Mouse (Mus musculus): Measurements from ENCODE around the gene Alas2.

Gene Alas2

DNA sequence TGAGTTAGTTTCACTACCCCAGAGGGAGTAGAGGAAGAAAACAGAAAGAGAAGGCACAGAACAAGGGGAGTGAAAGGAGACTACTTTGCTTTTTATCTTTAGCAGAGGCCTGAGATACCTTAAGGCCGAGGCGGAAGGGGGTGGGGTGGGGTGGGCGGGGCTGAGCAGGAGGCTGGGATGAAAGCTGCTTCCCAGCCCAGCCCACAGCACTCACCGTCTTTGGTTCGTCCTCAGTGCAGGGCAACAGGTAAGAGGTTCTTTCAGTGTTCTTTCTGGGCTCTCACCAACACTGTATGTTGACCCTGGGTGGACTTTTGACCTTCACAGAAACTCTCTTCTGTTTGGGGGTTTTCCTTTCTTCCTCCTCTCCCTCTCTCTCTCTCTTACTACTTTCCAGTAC is at the start of gene Alas2:
Alas2 (plus strand) TSS at position 137 of the 400 bp plus-strand sequence.
- no peak for DNase-seq (ENCODE audit: low read depth, low spot score)

DNA sequence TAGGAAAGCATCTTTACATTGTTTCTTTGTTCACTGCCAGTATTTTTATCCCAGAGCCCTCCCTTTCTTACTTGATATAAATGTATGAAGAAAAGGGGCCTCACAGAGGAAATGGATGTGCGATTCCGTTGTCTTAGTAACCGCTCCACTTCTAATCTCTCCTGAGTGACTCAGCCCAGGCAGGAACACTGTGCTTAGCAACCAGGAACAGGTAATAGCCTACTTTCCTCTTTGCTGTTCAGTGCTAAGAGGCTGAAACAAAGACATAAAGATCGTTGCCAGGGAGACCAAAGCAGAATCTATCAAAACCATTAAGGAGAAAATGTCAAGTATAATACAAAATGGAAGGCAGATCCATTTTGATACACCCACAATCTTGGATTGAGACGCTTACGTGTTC is 38.5 kb upstream of the Alas2 start:
- DNase-seq (ENCODE audit: low read depth, low spot score), result no peak

DNA sequence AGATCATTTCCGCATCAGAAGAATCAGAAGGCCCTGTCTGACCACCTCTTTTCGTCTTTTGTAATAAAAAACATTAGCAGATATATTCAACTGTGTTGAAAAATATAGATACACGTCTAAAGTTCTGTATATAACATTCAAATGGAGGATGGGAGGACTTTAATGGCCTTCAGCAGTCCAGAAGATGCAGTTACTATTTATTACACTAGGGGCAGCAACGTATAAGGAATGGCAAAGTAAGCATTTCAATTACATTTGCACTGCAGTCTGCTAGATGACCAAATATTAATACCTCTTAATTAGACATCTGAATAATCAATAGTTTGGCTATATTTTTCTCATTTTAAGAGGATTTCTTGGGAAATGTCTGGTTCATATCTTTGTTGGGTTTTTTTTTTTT is 36.5 kb upstream of the Alas2 start:
- no peak for DNase-seq (ENCODE audit: low read depth, low spot score)

DNA sequence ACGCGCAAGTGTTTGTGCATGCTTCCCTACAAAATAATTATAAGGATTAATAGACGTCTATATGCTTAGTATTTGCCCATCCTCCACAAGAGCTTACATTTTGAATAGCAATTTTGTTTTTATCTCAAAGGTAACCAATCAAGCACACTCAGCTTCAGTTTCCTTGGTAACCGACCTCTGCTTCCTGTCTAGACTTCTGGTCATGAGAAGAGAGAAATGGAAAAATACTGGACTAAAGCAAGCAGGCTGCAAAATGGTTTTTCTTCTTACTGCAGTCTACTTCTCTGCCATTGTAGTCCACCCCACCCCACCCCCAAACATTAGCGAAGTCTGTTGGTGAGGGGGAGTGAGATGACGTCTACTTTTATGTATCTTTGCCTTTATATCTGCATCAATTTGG is 35.9 kb upstream of the Alas2 start:
- DNase-seq (ENCODE audit: low read depth, low spot score), result no peak

DNA sequence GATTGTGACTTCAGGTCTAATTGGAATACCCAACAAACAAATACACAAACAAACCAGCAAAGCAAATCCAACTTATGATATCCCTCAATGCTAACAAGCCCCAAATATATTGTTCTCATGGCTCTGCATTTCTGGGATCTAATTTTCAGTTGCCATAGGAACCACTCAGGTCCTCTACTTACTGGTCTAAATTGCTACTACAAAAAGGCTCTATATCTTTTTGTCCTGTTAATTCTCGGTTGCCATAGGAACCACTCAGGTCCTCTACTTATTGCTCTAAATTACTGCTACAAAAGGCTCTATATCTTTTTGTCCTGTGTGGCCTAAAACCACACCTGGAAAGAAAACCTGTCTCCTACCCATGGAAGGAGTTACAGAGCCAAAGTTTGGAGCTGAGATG is 33.0 kb upstream of the Alas2 start:
- no peak for DNase-seq (ENCODE audit: low read depth, low spot score)

DNA sequence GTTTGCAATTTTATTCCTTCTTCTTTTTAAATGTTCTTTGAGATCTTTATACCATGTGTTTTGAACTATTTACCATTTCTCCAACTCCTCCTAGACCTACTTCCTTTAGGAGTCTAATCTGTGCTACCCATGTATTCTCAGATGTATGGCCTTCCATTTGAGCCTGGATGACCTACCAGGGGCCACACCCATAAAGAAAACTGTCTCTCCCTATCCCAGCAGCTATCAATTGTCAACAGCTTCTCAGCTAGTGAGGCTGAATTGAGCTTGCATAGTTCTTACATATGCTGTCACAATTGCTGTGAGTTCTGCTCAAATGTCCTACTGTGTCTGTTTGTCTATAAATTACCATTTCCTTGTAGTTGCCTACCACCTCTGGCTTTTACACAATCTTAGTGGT is 31.2 kb upstream of the Alas2 start:
- DNase-seq (ENCODE audit: low read depth, low spot score), result no peak

DNA sequence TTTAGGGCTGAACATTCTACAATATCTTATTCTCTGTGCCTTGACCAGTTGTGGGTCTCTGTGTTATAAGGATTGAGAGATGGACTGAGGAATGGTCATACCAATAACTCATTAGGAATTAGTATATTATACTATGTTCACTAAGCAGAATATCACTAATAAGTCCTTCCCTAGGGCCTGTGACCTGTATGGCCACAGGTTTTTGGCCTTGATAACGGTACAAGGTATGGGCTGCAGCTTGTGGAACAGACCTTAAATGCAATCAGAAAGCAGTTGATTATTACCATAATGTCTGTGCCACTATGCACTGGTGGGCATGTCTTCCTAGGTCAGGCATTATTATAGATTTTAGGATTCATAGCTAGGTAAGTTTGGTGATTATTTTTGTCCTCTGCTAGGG is 30.7 kb upstream of the Alas2 start:
- no peak for DNase-seq (ENCODE audit: low read depth, low spot score)

DNA sequence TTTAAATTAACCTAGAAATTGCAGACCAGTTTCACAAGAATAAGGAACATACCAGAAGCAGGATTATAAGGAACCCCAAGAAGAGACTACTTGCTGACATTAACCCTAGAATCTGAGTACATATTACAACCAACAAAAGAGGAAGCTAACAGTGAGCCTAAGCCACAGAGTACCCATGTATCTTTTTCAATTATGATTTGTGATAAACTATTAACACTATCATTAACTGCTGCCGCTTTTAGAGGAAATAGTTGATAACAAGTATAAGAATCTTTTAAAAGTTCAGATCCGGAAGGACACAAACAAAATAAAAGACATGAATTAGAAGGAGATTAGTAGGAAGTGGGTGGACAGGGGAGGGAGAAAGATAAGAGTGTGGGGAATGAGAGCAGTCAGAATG is 7.1 kb upstream of the Alas2 start:
- no peak for DNase-seq (ENCODE audit: low read depth, low spot score)

DNA sequence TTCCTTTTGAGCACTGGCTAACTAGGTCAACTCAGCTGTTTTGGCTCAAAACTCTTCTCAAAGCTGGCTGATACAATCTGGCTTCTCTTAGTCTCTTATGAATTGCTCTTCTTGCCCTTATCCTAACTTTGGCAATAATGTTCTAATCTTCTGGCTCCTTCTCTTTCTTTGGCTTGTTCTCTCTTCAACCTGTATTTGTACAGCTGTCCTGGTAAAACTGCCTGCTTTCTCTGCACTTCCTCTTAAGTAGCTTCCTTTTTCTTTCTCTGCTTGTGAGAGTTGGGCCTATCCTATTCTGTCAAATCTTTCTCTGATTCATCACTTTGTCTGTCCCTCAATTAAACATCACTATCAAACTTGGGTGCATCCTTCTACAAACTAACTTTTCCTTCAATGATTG is 5.5 kb upstream of the Alas2 start:
- no peak for DNase-seq (ENCODE audit: low read depth, low spot score)

DNA sequence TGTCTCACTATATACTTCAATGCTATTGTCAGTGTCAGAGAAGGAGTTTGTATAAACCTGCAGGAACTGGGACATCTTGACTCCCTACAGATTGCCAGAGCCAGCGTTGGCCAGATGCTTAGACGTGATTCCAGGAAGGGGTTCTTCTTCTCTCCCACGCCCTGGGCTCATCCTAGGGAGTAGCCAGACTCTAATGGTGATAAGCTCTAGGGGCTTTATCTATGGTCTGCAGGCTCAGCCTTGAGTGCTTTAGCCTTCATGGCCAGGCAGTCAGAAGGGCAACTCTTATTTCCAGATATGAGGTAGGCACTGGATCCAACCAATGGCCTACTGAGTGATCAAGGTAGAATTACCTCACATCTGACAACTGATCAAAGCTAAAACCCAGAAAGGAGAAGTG is 2.5 kb downstream of the Alas2 start:
- no peak for DNase-seq (ENCODE audit: low read depth, low spot score)

DNA sequence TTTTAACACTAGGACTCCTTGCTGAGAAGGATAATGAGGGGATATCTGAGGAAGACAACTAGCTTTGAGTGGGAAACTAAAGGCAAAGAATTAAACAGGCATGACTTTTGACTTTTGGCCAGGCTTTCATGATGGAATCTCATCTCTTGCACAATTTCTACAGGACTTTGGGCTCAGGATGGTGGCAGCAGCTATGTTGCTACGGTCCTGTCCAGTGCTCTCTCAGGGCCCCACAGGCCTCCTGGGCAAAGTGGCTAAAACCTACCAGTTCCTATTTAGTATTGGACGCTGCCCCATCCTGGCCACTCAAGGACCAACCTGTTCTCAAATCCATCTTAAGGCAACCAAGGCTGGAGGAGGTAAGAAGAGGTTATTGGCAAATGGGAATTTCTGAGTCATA is 4.8 kb downstream of the Alas2 start:
- no peak for DNase-seq (ENCODE audit: low read depth, low spot score)

DNA sequence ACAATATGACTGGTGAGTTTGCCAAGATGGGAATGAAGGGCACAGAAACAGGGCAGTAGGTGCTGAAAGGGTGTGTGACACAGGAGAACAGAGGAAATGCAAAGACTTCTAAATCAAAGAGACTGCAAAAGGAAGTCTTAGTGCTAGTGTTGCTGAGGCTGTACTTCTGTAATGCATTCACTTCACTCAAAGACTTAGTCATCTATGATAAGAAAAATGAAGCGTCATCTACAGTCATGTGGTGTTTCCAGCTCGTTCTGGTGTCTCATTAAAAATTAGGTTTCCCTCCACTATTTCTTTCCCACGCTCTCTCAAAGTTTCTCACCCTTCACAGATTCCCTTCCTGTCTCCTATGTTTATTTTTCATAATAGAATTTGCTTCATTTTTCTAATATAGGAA is 6.9 kb downstream of the Alas2 start:
- DNase-seq (ENCODE audit: low read depth, low spot score), result no peak

DNA sequence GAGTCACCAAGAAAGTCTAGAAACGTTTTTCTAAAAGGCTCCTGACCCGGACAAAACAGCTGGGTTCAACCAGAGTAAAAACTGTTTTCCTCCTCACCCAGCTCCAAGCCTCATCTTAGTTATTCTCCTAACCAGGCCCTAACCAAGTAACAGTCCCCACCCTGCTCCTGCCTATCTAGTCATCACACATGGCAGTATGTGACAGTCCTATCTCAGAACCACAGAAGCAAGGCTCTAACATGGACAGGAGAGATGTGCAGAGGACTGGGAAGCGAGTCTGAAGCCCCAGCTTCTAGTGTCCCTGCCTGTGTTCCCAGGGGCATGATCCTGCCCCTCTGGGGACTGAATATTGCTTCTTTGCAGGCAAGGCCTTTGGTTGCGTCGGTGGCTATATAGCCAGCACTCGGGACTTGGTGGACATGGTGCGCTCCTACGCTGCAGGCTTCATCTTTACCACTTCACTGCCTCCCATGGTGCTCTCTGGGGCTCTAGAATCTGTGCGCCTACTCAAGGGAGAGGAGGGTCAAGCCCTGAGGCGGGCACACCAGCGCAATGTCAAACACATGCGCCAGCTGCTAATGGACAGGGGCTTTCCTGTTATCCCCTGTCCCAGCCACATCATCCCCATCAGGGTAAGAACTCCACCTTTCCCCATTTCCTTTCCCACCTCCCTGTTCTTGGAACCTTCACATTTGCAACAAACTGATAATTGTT is 17.6 kb downstream of the Alas2 start:
- DNase-seq (ENCODE audit: low read depth, low spot score), result no peak

DNA sequence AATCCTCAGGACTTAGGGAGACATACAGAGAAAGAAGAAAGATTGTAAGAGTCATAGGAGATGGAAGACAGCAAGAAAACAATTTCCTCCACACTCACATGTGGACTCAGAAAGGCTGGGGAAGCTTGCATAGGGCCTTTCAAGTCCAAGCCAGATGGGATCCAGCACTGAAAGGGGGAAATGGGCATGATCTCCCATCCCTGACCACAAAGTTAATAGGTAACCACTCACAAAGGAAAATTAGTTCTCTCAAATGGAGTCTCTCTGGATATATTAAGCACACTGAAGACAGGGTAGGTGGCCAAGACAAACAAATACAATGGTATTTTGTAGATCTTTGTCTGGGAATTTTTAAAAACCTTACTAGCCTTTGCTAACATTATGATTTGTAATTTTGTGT is 34.7 kb downstream of the Alas2 start:
- no peak for DNase-seq (ENCODE audit: low read depth, low spot score)

DNA sequence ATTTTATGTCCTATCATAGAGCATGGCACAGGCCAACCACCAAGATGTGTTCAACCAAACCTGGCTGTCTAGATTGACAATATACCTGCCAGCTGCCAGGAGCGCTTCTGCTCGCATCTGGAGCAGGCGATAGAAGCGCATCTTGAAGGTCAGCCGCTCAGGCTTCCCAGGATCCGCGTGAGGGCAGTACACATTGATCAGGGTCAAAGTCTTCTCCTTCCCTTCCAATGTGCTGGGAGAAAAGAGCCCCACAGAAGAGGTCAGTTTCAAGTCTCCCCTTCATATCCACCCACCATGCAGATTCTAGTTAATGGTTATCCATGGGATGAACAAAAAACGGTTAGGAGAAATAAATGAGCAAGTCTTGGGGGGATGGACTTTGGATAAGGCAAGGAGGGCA is 37.9 kb downstream of the Alas2 start:
- DNase-seq (ENCODE audit: low read depth, low spot score), result no peak

DNA sequence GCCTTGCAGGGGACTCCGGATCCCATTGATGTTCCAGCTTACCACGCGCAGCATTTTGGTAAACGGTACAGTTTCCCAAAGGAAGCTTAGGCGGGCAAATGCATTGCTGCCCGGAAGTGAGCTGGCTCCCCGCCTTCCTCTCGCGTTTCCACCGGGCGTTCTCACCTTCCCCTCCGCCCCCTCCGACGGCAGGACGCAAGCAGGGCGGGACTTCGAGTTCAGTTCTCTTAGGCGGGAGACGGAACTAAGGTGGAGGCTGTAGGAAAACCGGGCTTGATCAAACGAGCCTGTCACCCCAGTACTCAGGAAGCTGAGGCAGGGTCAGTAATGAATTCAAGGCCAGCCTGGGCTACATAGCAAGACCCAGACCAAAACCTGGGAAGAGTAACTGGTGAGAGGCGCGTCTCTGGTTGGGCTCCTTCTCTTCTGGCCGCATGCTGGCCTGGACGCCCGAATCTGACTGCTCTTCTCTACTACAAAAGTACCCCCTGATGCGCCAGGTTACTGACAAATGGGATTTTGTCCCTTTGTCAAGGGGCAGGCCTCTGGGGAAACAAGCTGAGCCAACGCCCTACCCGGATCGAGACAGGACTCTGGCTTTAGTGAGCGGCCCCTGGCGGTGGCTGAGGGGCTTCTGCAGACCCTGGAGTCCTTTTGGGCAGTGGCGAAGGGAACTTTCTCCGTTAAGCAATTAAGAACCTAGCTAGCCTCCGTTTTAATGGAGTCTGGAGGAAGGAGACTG is 41.0 kb downstream of the Alas2 start, which contains the start of gene Pfkfb1:
Pfkfb1 (plus strand) TSS at position 207 of the 742 bp plus-strand sequence.
- DNase-seq (ENCODE audit: low read depth, low spot score), result peak; percentile 57

DNA sequence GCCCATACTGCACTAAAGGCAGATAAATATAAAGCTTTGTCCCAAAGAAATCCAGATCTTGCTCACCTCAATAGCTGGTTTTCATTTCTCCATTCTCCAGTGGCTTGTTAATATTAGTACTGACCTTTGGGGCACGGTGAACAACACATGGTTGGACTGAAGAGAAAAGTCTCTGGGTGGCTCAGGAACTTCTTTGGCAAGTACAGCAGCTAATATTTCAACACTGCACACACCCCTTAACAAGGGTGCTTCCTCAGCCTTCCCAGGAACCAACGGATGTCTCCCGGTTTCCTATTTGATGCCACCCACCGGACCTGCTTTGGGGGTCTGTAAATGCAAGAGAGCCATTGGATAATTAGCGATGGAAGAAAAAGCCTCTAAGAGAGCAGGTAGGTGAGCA is 42.5 kb downstream of the Alas2 start, which contains the start of gene Apex2:
Apex2 (minus strand) TSS at position 173 of the 400 bp plus-strand sequence.
- no peak for DNase-seq (ENCODE audit: low read depth, low spot score)

DNA sequence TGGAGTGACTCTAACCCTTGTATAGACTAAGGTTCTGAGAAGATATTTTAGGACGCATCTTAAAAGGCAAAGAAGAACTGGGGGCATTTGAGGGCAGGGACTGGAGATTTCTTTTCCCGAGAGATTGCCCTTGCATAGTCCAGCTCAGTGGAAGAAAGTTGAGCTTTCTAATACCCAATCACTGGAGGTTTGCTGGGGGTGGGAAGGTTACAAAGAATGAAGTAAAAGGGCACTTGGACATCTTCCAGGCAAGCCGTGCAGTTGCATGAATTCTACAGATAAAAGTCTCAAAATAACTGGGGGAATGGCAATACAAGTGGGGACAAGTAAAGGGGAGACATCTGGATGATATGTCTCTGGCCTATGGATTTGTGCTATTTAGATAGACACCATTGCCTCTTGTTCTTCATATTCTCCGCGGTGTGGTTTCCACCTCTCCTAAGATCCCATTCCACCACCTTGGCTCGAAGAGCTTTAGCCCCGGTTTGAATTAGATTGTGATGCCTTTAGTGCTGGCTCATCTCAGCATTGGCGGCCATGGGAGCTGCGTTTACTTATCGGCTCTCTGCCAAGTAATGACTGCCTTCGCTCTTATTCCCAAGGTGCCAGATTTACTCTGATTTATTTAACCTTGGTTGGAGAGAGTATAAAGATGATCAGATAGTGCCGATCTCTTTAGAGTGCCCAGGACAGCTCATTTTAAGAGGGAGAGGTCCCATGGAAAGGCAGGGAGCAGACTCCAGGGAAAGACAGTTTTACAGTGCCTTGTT is 46.3 kb downstream of the Alas2 start:
- DNase-seq (ENCODE audit: low read depth, low spot score), result no peak

DNA sequence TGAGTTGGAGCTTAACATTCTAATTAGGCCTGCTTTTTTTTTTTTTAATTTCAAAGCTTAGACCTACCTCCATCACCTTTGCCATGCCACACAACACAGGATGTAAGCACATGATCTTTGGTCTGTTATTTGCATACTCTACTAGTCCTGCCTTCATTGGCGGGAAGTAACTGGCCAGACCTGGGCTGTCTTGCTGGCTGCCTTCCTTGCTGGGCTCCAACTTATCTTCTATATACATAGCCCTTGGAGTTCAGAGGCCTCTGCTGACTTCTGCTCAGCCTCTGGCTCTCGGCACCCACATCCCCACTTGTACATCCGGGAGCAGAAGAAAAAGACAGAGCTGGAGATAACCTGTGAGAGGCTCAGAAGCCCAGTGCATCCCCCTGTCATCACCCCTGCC is 47.0 kb downstream of the Alas2 start:
- DNase-seq (ENCODE audit: low read depth, low spot score), result no peak

DNA sequence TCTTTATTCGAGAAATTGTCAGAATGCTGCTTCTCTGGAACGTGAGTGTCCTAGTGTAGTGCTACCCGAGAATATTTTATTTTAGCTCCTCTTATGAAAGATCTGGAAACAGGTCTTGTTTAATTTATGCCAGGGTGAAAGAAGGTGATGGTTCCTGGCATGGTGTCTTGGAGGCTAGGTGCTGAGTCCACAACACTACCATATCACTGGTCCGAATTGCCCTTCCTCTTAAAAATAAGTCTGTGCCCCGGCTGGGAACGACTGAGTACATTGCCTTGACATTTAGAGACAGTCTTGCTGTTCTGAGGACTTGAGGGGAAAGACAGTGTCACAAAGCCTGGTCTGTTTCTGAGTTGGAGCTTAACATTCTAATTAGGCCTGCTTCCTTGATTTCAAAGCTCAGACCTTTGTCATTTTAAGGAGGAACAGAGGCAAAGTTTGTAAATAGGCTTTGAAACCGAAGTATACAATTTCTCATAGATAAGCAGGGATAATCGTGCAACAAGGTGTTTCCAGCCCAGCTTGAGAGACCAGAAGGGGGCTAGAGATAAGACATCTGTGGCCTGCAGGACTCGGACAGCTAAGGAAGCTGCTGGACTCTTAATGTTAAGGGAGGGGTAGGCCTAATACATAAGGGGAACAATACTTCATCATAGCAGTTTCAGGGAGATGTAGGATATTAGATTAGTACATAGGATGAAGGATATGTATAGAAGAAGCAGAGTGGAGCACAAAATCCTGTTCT is 48.0 kb downstream of the Alas2 start:
- DNase-seq (ENCODE audit: low read depth, low spot score), result no peak

DNA sequence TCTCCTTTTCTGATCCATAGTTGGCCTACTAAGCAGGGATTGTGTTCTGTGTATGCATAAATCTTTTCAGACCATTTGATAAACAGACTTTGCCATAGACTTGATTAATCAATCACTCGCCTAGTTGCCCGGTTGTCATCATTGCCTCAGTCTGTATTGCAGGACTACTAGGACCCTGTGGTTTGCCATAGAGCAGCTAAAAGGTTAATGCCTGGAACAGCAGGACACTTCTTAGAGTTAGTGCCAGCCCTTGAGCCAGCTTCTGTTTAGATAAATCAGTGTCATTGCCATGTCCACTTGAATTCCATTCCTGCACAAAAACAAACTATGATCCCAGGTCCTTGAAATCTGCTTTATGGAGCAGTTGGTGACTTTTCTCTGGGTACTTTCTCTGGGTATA is 51.7 kb downstream of the Alas2 start:
- DNase-seq (ENCODE audit: low read depth, low spot score), result no peak
